Mouse (Mus musculus): Measurements from ENCODE around the gene Drg1. TPM values are rescaled to one million over a fixed set of nuclear protein-coding genes. Genes with fewer than 3 reads are reported as not detected.
A peak's percentile ranks its signal among the peaks of the same experiment; 100 is the strongest.

Gene Drg1
- 287 and 303 TPM in 2 replicates for polyA plus RNA-seq (2016; fragmentation: Nextera tagmentation; extraction: Ambion mirVana)

GRCm38 (mm10) chr11:3266079-3266685 is at the start of gene Drg1:
Gene Drg1, minus strand, starts transcription at chr11:3266415.
- no peaks in the 10 kb centered on the region; the same call in 1 of the 2 replicates for H3K9me3 ChIP-seq
- H3K27ac ChIP-seq (replicated peaks): peak within 1 kb of the TSS; percentile 98
- H3K4me1 ChIP-seq: peaks cover 28% of the 10 kb centered on the region
- H3K27me3 ChIP-seq (replicated peaks; ENCODE audit: low read depth, poor library complexity, severe bottlenecking): no peaks in the 10 kb centered on the region
- H3K4me3 ChIP-seq: peak within 1 kb of the TSS; percentile 94
- peaks cover 34% of the 10 kb centered on the region for H3K36me3 ChIP-seq (replicated peaks)
- WGBS: under 1% methylated on average over 72 of the region's 72 CpGs
- peak; percentile 98 for DNase-seq (ENCODE audit: low spot score)

GRCm38 (mm10) chr11:3314148-3314547 is 47.9 kb upstream of the Drg1 start:
- no peaks in the 10 kb centered on the region for H3K4me1 ChIP-seq
- H3K27me3 ChIP-seq (replicated peaks; ENCODE audit: low read depth, poor library complexity, severe bottlenecking): no peaks in the 10 kb centered on the region
- peaks cover 3% of the 10 kb centered on the region for H3K9me3 ChIP-seq
- H3K27ac ChIP-seq (replicated peaks): no peak overlapping the region
- DNase-seq (ENCODE audit: low spot score): peak; percentile 51
- H3K36me3 ChIP-seq (replicated peaks): peaks cover 67% of the 10 kb centered on the region
- H3K4me3 ChIP-seq: no peak overlapping the region
- WGBS: 32% methylated on average over 2 of the region's 2 CpGs

GRCm38 (mm10) chr11:3313294-3313693 is 47.1 kb upstream of the Drg1 start:
- Histone ChIP-seq H3K27me3 (replicated peaks; ENCODE audit: low read depth, poor library complexity, severe bottlenecking) (no peaks in the 10 kb centered on the region), H3K36me3 (replicated peaks) (peaks cover 75% of the 10 kb centered on the region), H3K4me1 (no peaks in the 10 kb centered on the region), H3K9me3 (peaks cover 3% of the 10 kb centered on the region), H3K27ac (replicated peaks) (no peak overlapping the region), H3K4me3 (no peak overlapping the region)
- DNase-seq (ENCODE audit: low spot score): no peak
- WGBS: 98% methylated on average over 1 of the region's 1 CpGs

- H3K4me3 ChIP-seq: no peak overlapping the region
- H3K4me1 ChIP-seq: no peaks in the 10 kb centered on the region
- no peaks in the 10 kb centered on the region; the same call in 1 of the 2 replicates for H3K9me3 ChIP-seq
- no peak for DNase-seq (ENCODE audit: low spot score)
- peaks cover 82% of the 10 kb centered on the region for H3K36me3 ChIP-seq (replicated peaks)
- no peak overlapping the region for H3K27ac ChIP-seq (replicated peaks)
- no peaks in the 10 kb centered on the region for H3K27me3 ChIP-seq (replicated peaks; ENCODE audit: low read depth, poor library complexity, severe bottlenecking)
- 87% methylated on average over 10 of the region's 10 CpGs for WGBS
Observed at GRCm38 (mm10) chr11:3311586-3312347, 45.6 kb upstream of the Drg1 start.

GRCm38 (mm10) chr11:3310789-3311585 is 44.8 kb upstream of the Drg1 start:
- no peaks in the 10 kb centered on the region; the same call in 1 of the 2 replicates for H3K9me3 ChIP-seq
- no peak overlapping the region for H3K4me3 ChIP-seq
- no peak overlapping the region for H3K27ac ChIP-seq (replicated peaks)
- no peaks in the 10 kb centered on the region for H3K27me3 ChIP-seq (replicated peaks; ENCODE audit: low read depth, poor library complexity, severe bottlenecking)
- peaks cover 87% of the 10 kb centered on the region for H3K36me3 ChIP-seq (replicated peaks)
- H3K4me1 ChIP-seq: no peaks in the 10 kb centered on the region
- WGBS: 87% methylated on average over 10 of the region's 10 CpGs
- DNase-seq (ENCODE audit: low spot score): no peak

GRCm38 (mm10) chr11:3309884-3310283 is 43.7 kb upstream of the Drg1 start:
- DNase-seq (ENCODE audit: low spot score): no peak
- Histone ChIP-seq H3K4me1 (no peaks in the 10 kb centered on the region), H3K27ac (replicated peaks) (no peak overlapping the region), H3K9me3 (no peaks in the 10 kb centered on the region), H3K4me3 (no peak overlapping the region), H3K27me3 (replicated peaks; ENCODE audit: low read depth, poor library complexity, severe bottlenecking) (no peaks in the 10 kb centered on the region), H3K36me3 (replicated peaks) (peaks cover 95% of the 10 kb centered on the region)
- 92% methylated on average over 4 of the region's 4 CpGs for WGBS

- Histone ChIP-seq H3K4me3 (no peak overlapping the region), H3K4me1 (no peaks in the 10 kb centered on the region), H3K27me3 (replicated peaks; ENCODE audit: low read depth, poor library complexity, severe bottlenecking) (no peaks in the 10 kb centered on the region), H3K36me3 (replicated peaks) (peaks cover 100% of the 10 kb centered on the region), H3K9me3 (no peaks in the 10 kb centered on the region), H3K27ac (replicated peaks) (no peak overlapping the region)
- no peak for DNase-seq (ENCODE audit: low spot score)
- 90% methylated on average over 3 of the region's 3 CpGs for WGBS
Observed at GRCm38 (mm10) chr11:3307875-3308274, 41.7 kb upstream of the Drg1 start.

- peaks cover 100% of the 10 kb centered on the region for H3K36me3 ChIP-seq (replicated peaks)
- H3K9me3 ChIP-seq: no peaks in the 10 kb centered on the region
- DNase-seq (ENCODE audit: low spot score): no peak
- H3K27ac ChIP-seq (replicated peaks): no peak overlapping the region
- no peak overlapping the region for H3K4me3 ChIP-seq
- 90% methylated on average over 4 of the region's 4 CpGs for WGBS
- no peaks in the 10 kb centered on the region for H3K27me3 ChIP-seq (replicated peaks; ENCODE audit: low read depth, poor library complexity, severe bottlenecking)
- H3K4me1 ChIP-seq: no peaks in the 10 kb centered on the region
Observed at GRCm38 (mm10) chr11:3305821-3306220, 39.6 kb upstream of the Drg1 start.

- no peak overlapping the region for H3K27ac ChIP-seq (replicated peaks)
- H3K27me3 ChIP-seq (replicated peaks; ENCODE audit: low read depth, poor library complexity, severe bottlenecking): no peaks in the 10 kb centered on the region
- H3K9me3 ChIP-seq: no peaks in the 10 kb centered on the region
- DNase-seq (ENCODE audit: low spot score): no peak
- H3K36me3 ChIP-seq (replicated peaks): peaks cover 100% of the 10 kb centered on the region
- no peak overlapping the region for H3K4me3 ChIP-seq
- H3K4me1 ChIP-seq: no peaks in the 10 kb centered on the region
- WGBS: 86% methylated on average over 4 of the region's 4 CpGs
Observed at GRCm38 (mm10) chr11:3302792-3303191, 36.6 kb upstream of the Drg1 start.

GRCm38 (mm10) chr11:3302385-3302784 is 36.2 kb upstream of the Drg1 start:
- Histone ChIP-seq H3K9me3 (no peaks in the 10 kb centered on the region), H3K4me3 (no peak overlapping the region), H3K27me3 (replicated peaks; ENCODE audit: low read depth, poor library complexity, severe bottlenecking) (no peaks in the 10 kb centered on the region), H3K4me1 (no peaks in the 10 kb centered on the region), H3K36me3 (replicated peaks) (peaks cover 100% of the 10 kb centered on the region), H3K27ac (replicated peaks) (no peak overlapping the region)
- DNase-seq (ENCODE audit: low spot score): no peak
- 93% methylated on average over 4 of the region's 4 CpGs for WGBS

GRCm38 (mm10) chr11:3301075-3301474 is 34.9 kb upstream of the Drg1 start:
- Histone ChIP-seq H3K27ac (replicated peaks) (no peak overlapping the region), H3K4me3 (no peak overlapping the region), H3K27me3 (replicated peaks; ENCODE audit: low read depth, poor library complexity, severe bottlenecking) (no peaks in the 10 kb centered on the region), H3K36me3 (replicated peaks) (peaks cover 100% of the 10 kb centered on the region), H3K9me3 (no peaks in the 10 kb centered on the region), H3K4me1 (peaks cover 6% of the 10 kb centered on the region)
- 95% methylated on average over 5 of the region's 5 CpGs for WGBS
- no peak for DNase-seq (ENCODE audit: low spot score)

GRCm38 (mm10) chr11:3298813-3299185 is 32.6 kb upstream of the Drg1 start:
- peaks cover 28% of the 10 kb centered on the region for H3K4me1 ChIP-seq
- no peaks in the 10 kb centered on the region for H3K9me3 ChIP-seq
- H3K27me3 ChIP-seq (replicated peaks; ENCODE audit: low read depth, poor library complexity, severe bottlenecking): no peaks in the 10 kb centered on the region
- H3K4me3 ChIP-seq: no peak overlapping the region
- no peak overlapping the region for H3K27ac ChIP-seq (replicated peaks)
- no peak for DNase-seq (ENCODE audit: low spot score)
- WGBS: 91% methylated on average over 14 of the region's 14 CpGs
- H3K36me3 ChIP-seq (replicated peaks): peaks cover 100% of the 10 kb centered on the region

All from embryonic facial prominence, embryonic 10.5 days (tissue).